Mouse (Mus musculus) hindbrain, embryonic 16.5 days (tissue): ENCODE measurements around the gene Sept5. TPM values are rescaled to one million over a fixed set of nuclear protein-coding genes. Genes with fewer than 3 reads are reported as not detected.

Experiments used
- ATAC-seq: fragments of 200-750 bp; cut with Nextera tagmentation; 2 replicates; pipeline ENCODE4 v1.8.0; 2017; ENCODE audit warnings: moderate TSS enrichment, moderate library complexity
- H3K27ac ChIP-seq: fragments of 300-500 bp; sonication (generic); 2 replicates; pipeline ENCODE4 v1.5.1; 2014; ENCODE audit warnings: low read depth, mild to moderate bottlenecking, control low read depth, low read length, moderate library complexity
- H3K27me3 ChIP-seq: fragments of 300-500 bp; sonication (generic); replicated peaks from 2 replicates; pipeline ENCODE4 v1.6.1; 2014; ENCODE audit warnings: low read length; ENCODE audit not compliant: control insufficient read depth, insufficient read depth
- H3K36me3 ChIP-seq: fragments of 300-500 bp; sonication (generic); 2 replicates; pipeline ENCODE4 v1.6.1; 2014; ENCODE audit warnings: mild to moderate bottlenecking, low read length, moderate library complexity, mixed read lengths; ENCODE audit not compliant: control insufficient read depth, insufficient read depth
- H3K4me1 ChIP-seq: fragments of 300-500 bp; sonication (generic); 2 replicates; pipeline ENCODE4 v1.6.1; 2014; ENCODE audit warnings: low read depth, low read length; ENCODE audit not compliant: control insufficient read depth, insufficient read depth
- H3K4me2 ChIP-seq: fragments of 300-500 bp; sonication (generic); 2 replicates; pipeline ENCODE4 v1.6.1; 2014; ENCODE audit warnings: mild to moderate bottlenecking, low read length, control low read depth, moderate library complexity
- H3K4me3 ChIP-seq: fragments of 300-500 bp; sonication (generic); 2 replicates; pipeline ENCODE4 v1.5.1; 2014; ENCODE audit warnings: mild to moderate bottlenecking, low read length, control low read depth, moderate library complexity
- H3K9ac ChIP-seq: fragments of 300-500 bp; sonication (generic); 2 replicates; pipeline ENCODE4 v1.6.1; 2014; ENCODE audit warnings: low read depth, mild to moderate bottlenecking, control low read depth, low read length, moderate library complexity
- H3K9me3 ChIP-seq: fragments of 300-500 bp; sonication (generic); 2 replicates; pipeline ENCODE4 v1.6.1; 2014; ENCODE audit warnings: mild to moderate bottlenecking, low read length, moderate library complexity; ENCODE audit not compliant: control insufficient read depth
- WGBS: fragments of 180-500 bp; shearing (Covaris S2); extraction: QIAGEN DNeasy Blood & Tissue Kit; methylation state at CpG from one replicate; pipeline ENCODE4 v1.1.7; 2014; 5-methylcytosine and 5-hydroxymethylcytosine counted together
- polyA plus RNA-seq: library from polyadenylated mRNA; unstranded; fragments of >200 nt; fragmentation: Nextera tagmentation; extraction: Ambion mirVana; gene quantifications from 2 replicates; pipeline ENCODE4 v1.2.1, GENCODE M21; 2015

Sept5 gene
- polyA plus RNA-seq, 1 experiment from 2014 or later = 249 TPM

DNA sequence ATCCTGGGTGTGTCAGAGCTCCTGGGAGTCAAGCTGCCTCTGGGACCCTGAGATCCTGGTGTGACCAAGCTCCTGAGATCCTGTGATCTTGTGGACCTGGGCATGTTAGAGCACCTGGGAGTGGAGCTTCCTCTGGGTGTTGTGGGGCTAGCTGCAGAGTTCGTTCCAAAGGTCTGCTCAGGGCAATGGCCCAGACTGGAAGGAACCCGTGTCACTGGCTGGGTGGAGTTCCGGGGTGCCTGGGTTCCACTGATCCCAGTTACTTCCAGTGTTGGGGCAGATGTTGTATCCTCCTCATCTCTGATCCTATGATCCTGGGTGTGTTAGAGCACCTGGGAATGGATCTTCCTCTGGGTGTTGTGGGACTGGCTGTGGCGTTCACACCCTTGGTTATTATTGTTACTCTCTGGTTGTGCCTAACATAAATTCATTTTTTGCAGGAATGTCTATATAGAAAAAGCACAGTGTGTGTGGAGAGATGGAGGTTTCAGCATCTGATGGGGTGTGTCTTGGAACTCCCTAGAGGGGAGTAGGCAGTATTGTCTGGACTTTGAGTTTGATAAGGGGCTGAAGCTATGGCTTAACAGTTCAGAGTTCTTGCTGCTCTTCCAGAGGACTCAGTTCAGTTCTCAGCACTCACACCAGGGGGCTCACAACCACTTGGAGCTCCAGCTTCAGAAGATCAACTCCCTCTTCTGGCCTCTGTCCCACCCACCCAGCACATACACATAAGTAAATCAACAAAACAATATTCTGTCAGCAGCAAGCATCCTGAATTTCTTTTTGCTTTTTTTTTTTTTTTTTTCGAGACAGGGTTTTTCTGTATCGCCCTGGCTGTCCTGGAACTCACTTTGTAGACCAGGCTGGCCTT, 23.8 kb upstream of the Sept5 start:
- no peak overlapping the region for H3K27ac ChIP-seq
- WGBS = 92% methylated on average over 6 of the region's 6 CpGs
- H3K27me3 ChIP-seq = no peaks in the 10 kb centered on the region
- H3K4me3 ChIP-seq = no peak overlapping the region
- no peaks in the 10 kb centered on the region for H3K4me1 ChIP-seq
- H3K36me3 ChIP-seq = no peaks in the 10 kb centered on the region
- H3K9ac ChIP-seq = no peak overlapping the region
- no peaks in the 10 kb centered on the region for H3K9me3 ChIP-seq
- no peak for ATAC-seq
- H3K4me2 ChIP-seq = no peak overlapping the region

DNA sequence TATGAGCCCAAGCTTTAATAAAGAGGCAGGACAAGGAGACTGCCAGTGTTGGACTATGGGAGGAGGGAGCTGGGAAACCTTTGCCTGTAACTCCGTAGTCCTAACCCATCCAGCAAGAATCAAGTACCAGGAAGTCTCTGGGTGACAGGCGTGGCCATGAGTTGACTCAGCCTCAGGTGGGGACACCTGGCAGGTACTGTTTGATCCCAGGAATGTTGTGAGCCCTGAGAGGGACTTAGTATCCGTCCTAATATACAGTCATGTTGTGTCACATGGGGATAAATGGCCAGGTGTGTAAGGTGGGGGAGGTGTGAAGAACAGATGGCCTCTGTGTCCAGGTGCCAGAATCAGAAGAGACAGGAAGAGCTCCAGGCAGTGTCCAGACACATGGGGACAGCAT, 19.4 kb upstream of the Sept5 start:
- Histone ChIP-seq H3K36me3 (no peaks in the 10 kb centered on the region), H3K4me2 (no peak overlapping the region), H3K27ac (no peak overlapping the region), H3K9ac (no peak overlapping the region), H3K4me3 (no peak overlapping the region), H3K9me3 (no peaks in the 10 kb centered on the region), H3K27me3 (no peaks in the 10 kb centered on the region), H3K4me1 (no peaks in the 10 kb centered on the region)
- WGBS = 67% methylated on average over 3 of the region's 3 CpGs
- no peak for ATAC-seq

DNA sequence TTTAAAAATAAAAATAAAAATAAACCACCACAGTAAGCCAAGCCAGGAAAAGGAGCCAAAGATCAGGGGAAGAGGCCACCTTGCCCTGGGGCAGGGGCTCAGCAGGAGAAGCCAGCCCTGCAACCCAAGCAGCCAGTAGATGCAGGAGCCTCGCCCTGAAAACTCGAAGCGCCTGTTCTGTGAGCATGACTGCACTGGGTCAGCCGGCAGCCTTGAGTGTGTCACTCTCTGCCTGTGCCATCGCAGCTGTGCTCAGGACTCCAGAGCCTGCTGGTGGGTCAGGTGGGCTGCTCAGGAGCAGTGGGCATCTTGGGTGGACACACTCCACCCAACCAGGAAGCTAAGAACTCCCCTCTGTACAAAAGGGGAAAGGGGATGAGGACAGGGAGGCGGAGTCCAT, 15.6 kb upstream of the Sept5 start:
- no peaks in the 10 kb centered on the region for H3K9me3 ChIP-seq
- no peak overlapping the region for H3K4me3 ChIP-seq
- no peaks in the 10 kb centered on the region for H3K36me3 ChIP-seq
- no peaks in the 10 kb centered on the region for H3K27me3 ChIP-seq
- no peak overlapping the region for H3K9ac ChIP-seq
- no peaks in the 10 kb centered on the region for H3K4me1 ChIP-seq
- H3K4me2 ChIP-seq = no peak overlapping the region
- no peak overlapping the region for H3K27ac ChIP-seq
- no peak for ATAC-seq
- WGBS = 82% methylated on average over 6 of the region's 6 CpGs

DNA sequence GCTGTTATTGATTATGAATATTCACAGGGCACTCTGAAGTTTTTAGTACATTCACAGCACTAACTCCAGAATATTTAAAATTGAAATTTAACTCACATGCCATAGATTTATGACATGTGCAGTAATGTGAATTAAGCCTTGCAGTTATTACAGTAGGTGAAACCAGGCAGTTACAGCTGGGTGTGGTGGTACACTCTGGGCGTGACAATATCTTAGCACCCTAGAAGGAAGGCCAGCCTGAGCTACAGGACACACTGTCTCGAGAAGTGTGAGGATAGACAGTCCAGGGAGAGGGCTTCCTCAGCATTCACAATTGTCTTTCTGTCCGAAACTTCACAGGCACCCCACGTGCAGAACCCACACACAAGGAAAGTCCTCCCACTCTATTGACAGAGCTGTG, 14.7 kb upstream of the Sept5 start:
- no peak for ATAC-seq
- no peaks in the 10 kb centered on the region for H3K9me3 ChIP-seq
- WGBS = 73% methylated on average over 4 of the region's 4 CpGs

DNA sequence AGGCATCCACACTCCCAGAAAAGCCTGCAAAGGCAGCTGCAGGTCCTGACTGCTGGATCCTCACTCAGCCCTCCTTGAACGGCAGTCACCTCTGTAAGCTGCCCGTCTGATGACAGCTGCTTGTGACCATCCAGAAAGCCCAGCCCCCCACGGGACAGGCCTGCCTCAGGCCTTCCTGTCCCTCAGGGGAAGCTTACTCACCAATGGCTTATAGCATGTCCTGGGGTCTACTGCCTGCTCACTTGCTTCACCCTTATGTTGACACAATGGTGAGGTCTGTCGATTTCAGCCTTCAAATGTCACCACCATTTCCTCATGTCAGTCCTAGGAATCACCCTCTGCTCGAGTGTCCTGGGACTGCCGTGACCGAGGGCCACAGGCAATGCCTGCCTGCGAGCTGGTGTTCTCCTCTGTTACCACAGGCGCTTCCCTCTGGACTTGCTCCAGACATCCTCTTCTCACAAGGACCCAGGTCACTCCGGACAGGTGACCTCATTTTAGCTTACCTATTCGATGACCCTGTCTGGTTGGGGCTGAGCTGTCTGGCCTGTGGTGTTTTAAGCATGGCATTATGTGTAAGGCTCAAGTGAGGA, 13.7 kb upstream of the Sept5 start:
- H3K27ac ChIP-seq = no peak overlapping the region
- H3K9me3 ChIP-seq = no peaks in the 10 kb centered on the region
- WGBS = 84% methylated on average over 11 of the region's 11 CpGs
- H3K36me3 ChIP-seq = no peaks in the 10 kb centered on the region
- H3K4me3 ChIP-seq = no peak overlapping the region
- H3K27me3 ChIP-seq = no peaks in the 10 kb centered on the region
- no peak overlapping the region for H3K4me2 ChIP-seq
- no peaks in the 10 kb centered on the region for H3K4me1 ChIP-seq
- H3K9ac ChIP-seq = no peak overlapping the region
- ATAC-seq = no peak

More for the DNA sequence above, 14.7 kb upstream of the Sept5 start:
- no peak overlapping the region for H3K27ac ChIP-seq
- H3K4me3 ChIP-seq = no peak overlapping the region
- no peaks in the 10 kb centered on the region for H3K27me3 ChIP-seq
- H3K4me2 ChIP-seq = no peak overlapping the region
- no peaks in the 10 kb centered on the region for H3K36me3 ChIP-seq
- no peak overlapping the region for H3K9ac ChIP-seq
- no peaks in the 10 kb centered on the region for H3K4me1 ChIP-seq

DNA sequence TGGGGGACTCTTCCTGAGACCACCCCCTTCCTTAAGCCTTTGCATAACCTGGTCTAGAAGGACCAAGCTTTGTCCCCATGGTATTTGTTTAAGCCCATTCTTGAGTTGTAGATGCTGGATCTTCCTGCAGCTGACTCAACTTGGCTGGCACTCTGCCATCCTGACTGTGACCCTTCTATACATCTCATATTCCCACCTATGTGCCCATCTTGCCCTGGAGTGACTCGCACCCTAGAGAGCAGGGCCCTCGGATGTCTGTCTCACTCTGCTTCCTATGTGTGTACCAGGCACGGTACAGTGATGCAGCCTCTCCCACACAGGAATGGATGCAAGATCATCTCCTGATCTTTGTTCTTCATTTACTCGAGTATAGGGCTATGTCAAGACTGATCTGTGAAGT, 13.1 kb upstream of the Sept5 start:
- WGBS = 87% methylated on average over 4 of the region's 4 CpGs
- H3K27ac ChIP-seq = no peak overlapping the region
- H3K4me2 ChIP-seq = no peak overlapping the region
- no peaks in the 10 kb centered on the region for H3K27me3 ChIP-seq
- no peak overlapping the region for H3K4me3 ChIP-seq
- H3K9ac ChIP-seq = no peak overlapping the region
- ATAC-seq = no peak
- no peaks in the 10 kb centered on the region for H3K36me3 ChIP-seq
- no peaks in the 10 kb centered on the region for H3K9me3 ChIP-seq
- no peaks in the 10 kb centered on the region for H3K4me1 ChIP-seq

DNA sequence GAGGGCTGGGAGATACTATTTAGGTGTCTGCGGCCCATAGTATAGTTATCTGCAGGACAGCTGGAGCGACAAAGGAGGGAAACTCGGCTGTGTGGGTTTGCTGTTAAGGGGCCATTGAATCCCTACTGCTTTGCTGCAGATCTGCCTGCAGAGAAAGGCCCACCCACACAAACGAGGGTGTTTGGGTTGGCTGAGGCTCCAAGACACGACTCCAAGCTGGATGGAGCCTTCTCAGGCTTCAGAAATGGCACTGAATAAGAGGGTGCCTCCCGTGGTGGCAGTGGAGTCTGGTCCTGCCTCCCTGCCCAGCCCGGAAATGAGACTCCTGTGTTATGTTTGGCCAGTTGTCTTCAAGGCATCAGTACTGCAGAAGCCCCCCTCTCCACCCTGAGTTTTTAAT, 12.5 kb upstream of the Sept5 start:
- Histone ChIP-seq H3K9me3 (no peaks in the 10 kb centered on the region), H3K27ac (no peak overlapping the region), H3K4me3 (no peak overlapping the region), H3K36me3 (no peaks in the 10 kb centered on the region), H3K4me1 (no peaks in the 10 kb centered on the region), H3K9ac (no peak overlapping the region), H3K4me2 (no peak overlapping the region), H3K27me3 (no peaks in the 10 kb centered on the region)
- 59% methylated on average over 7 of the region's 7 CpGs for WGBS
- ATAC-seq = no peak

DNA sequence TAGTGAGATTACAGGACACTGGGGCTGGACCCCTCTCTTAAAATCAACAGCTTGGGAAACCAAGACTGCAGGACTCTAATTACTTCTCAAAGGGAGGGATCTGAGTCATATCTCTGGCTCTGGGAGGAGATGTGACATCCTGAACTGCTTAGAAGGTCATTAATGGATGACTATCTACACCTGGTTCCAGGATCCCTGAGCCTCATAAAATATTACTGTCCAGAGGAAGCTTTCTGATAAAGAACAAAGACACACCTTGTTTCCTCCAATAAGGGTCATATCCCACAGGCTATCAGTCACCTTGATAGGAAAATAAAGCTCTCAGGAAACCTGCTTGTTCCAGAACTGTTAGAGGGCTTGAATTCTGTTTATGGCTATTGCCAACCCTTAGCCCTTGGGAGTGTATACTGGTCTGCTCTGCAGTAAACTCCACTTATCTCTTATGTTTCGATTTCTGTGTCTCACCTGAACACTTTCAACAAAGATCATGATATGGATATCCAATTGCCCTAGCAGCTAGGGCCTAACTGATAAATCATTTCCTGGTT, 9.7 kb upstream of the Sept5 start:
- Histone ChIP-seq H3K9me3 (no peaks in the 10 kb centered on the region), H3K4me2 (no peak overlapping the region), H3K9ac (no peak overlapping the region), H3K27ac (no peak overlapping the region), H3K36me3 (no peaks in the 10 kb centered on the region), H3K4me1 (no peaks in the 10 kb centered on the region), H3K27me3 (no peaks in the 10 kb centered on the region), H3K4me3 (no peak overlapping the region)
- no peak for ATAC-seq
- 90% methylated on average over 1 of the region's 1 CpGs for whole genome bisulfite sequencing

DNA sequence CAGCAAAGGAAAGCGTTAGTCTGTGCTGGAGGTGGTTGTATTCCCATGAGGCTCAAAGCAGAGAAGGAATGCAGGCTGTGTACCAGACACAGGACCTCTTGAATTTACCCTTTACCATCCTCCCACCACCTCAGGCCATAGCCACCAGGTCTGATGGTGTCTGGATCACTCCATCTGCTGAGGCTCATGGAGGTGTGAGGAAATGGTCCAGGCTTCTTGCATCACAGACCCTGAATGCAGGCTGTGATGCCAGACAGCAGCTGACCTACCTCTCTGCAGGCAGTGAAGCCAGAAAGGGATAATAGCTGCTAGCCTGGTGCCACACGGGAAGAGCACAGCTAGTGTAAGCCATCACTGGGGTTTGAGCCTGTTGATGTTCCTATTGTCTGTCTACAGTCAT, 8.6 kb upstream of the Sept5 start:
- 54% methylated on average over 2 of the region's 2 CpGs for WGBS
- no peak for ATAC-seq
- no peak overlapping the region for H3K27ac ChIP-seq

More for the DNA sequence above, 8.6 kb upstream of the Sept5 start:
- H3K27me3 ChIP-seq = no peaks in the 10 kb centered on the region
- no peak overlapping the region for H3K4me2 ChIP-seq
- H3K36me3 ChIP-seq = no peaks in the 10 kb centered on the region
- no peak overlapping the region for H3K9ac ChIP-seq
- no peaks in the 10 kb centered on the region for H3K9me3 ChIP-seq
- H3K4me1 ChIP-seq = no peaks in the 10 kb centered on the region
- no peak overlapping the region for H3K4me3 ChIP-seq
